Mouse (Mus musculus): ENCODE results near the gene Ciart. TPM values are rescaled to one million over a fixed set of nuclear protein-coding genes. Genes with fewer than 3 reads are reported as not detected.
A peak's percentile ranks its signal among the peaks of the same experiment; 100 is the strongest.
"Not testable (repeated sequence)": the region's sequence is repeated elsewhere in the genome, so short reads cannot be mapped to it uniquely, and the experiment has no call there.

The Ciart gene
- total RNA-seq, 4 experiments from 2014 or later: 3.6 to 12.3 (median 5.9) TPM

DNA sequence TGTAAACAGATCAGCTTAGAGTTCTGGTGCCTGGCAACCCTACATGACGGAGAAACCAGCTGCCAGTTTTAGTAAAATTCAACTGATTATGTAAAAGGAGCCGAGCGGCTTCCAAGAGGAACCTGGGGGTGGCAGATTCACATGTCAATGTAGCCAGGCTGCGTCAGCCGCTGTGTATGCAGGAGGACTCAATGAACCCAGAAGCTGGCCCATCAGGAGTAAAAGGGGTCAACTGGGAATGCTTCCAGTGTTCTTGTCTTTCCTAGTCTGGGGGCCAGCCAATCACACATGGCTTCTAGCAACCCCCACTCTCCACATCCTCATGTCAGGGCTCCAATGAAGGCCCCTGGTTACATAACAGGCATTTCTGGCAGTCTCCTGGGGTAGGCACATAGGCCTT is 17.0 kb downstream of the Ciart start:
- DNase-seq: no peak

DNA sequence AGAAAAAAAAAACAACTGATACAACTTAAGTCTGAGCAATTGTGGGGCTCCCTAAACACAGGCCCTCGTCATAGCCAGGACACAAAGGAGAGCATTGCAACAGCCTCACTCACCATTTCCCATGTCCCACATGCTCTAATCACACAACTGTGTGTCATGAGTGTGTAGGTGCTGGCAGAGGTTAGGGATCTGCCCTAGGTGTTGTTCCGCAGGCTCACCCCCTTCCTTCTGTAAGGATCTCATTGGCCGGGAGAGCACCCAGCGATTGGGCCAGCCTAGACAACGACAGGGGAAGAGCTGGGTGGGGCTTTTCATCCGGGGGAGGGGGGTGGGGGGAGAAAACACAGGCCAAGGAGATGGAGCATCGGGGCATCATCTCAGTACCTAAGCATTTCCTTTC is 18.5 kb downstream of the Ciart start:
- no peak for DNase-seq

DNA sequence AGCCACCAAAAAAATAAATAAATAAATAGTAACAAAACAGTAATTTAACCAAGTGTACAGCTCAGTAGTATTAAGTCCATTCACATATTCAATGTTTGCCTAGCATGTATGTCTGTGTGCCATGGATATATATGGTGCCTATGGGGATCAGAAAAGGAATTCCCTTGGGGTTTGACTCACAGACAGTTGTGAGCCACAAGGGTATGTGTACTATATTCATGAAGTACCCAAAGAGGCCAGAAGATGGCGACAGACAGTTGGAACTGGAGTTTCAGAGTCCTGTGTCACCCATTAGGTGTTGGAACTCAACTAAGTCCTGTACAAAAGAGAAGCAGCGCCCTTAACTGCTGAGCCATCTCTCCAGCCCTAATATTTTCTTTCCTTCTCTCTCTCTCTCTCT is 20.3 kb downstream of the Ciart start:
- DNase-seq: peak; percentile 48

DNA sequence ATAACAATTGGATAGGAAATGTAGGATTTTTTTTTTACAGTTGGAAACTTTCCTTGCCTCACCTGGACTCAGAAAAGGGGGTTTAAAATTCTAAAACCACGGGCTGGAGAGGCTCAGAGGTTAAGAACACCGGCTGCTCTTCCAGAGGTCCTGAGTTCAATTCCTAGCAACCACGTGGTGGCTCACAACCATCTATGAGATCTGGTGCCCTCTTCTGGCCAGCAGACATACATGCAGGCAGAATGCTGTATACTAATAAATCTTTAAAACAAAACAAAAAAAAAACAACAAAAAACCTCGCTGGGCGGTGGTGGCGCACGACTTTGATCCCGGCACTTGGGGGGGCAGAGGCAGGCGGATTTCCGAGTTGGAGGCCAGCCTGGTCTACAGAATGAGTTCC is 20.8 kb downstream of the Ciart start:
- no peak for DNase-seq

DNA sequence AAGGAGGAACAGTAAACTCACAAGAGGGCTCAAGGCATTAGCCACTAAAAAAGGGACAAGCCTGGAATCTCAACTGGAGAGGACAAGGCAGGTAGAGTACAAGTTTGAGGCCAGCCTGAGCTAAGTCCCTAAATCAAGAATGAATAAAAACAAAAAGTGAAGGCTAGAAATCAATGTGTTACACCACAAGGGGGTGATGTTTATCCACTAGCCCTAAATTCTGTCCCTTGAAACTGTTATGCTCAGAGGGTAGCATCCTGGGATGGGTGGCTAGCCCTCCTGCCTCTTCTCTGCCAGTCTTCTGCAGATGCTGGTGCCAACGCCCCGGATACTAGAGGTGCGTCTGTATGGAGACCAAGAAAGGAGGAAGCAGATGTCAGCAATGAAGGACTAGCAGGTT is 21.7 kb downstream of the Ciart start:
- no peak for DNase-seq

DNA sequence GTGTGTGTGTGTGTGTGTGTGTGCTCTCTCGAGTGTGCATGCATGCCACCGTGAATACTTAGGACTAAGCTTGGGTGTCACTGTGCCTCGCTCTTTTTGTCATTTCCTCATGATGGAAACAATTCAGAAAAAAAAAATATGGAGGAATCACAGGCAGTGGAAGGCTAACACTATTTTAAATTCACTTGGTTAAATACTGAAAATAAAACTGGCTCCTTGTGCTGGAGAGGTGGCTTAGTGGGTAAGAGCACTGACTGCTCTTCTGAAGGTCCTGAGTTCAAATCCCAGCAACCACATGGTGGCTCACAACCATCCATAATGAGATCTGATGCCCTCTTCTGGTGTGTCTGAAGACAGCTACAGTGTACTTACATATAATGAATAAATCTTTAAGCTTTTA is 23.8 kb downstream of the Ciart start:
- not testable (repeated sequence) for DNase-seq

DNA sequence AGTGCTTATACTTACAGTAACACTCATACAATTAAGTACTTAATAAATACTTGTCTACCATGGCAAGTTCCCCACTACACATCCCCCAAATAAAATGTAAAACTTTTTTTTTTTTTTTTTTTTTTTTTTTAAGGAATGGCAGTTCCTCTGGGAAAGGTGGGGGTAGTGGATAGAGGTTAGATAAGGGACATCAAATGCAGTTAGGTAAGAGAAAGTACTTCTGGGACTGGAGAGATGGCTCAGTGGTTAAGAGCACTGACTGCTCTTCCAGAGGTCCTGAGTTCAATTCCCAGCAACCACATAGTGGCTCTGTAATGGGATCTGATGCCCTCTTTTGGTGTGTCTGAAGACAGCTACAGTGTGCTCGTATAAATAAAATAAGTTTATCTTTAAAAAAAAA is 25.0 kb downstream of the Ciart start:
- DNase-seq: not testable (repeated sequence)

DNA sequence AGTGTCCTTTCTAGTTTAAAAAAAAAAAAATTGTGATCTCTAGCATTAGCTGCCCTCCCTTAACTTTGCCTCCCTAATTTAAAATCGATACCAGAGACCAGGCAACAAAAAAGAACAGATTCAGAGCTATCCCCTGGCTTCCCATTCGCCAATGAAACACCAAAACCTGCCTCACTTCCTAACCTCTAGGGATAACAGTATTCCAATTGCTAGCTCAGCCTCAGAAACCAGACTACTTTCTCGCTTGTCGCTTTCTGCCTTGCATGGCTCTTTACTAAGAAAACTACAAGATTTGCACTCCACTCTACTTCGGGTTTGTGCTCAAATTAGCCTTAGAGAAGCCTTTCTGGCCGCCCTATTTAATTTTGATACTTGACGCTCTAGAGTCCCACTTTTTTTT is 25.9 kb downstream of the Ciart start:
- no peak for DNase-seq

DNA sequence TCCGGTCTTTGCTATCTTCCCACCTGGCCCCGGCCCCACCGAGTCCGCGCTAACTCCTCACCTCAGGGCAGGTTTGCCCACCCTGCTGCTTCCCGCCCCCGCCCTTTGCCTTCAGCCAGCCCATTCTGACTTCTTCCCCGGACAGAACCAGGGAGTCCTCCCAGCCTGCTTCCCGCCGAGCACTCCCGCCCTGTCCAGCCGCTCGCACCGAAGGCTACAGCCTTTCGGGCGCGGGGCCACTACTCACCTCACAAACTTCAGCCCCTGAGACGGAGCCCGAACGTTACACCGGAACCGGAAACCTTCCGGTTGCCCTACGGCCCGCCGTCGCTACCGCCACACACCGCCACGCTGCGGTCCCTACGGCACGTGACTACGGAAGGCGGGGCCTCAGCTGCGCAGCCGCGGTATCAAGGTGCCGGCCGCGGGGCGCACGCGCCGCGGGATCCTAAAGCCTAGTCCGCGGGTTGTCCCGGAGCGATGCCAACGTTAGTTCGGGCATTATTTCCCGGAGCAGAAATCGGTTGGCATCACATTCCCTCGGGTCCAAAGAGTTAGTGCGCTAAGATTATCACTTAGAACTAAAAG is 26.5 kb downstream of the Ciart start, which contains the start of gene Prpf3:
Gene Prpf3, minus strand, starts transcription at position 384 of the 588 bp plus-strand sequence.
- DNase-seq: peak; percentile 92

DNA sequence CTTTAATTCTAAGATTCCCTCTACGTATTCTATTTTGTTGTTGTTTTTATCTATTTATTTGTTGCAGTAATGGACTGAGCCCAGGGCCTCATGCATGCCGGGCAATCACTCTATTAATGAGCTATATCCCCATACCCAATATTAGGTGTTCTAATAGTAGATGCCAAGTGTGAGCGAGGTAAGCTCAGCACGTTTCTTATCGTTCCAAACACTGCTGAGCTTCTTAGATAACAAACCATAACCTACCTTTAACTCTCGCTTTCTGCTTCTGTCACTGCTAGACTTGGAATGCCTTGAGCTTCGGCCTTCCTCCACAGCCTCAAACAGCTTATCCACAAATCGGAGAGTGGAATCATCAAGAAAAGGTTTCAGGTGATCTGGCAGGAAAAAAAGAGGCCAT is 30.7 kb downstream of the Ciart start:
- DNase-seq: no peak

DNA sequence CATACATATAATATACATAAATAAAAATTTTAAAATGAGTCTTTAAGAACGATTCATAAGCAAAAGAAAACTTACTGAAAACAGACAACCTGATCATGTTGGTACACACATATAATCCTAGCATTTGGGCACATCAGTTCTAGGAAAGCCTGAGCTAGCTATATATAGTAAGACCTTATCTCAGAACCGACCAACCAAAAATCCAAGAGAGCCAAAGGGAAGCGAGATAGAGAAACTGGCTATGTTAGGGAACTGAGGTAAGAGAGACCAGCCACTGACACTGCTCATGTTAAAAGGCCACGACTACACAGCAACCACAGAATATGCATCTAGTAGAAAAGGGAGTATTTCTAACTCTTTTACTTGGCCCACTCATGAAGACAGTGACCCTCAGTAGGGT is 31.4 kb downstream of the Ciart start:
- no peak for DNase-seq

DNA sequence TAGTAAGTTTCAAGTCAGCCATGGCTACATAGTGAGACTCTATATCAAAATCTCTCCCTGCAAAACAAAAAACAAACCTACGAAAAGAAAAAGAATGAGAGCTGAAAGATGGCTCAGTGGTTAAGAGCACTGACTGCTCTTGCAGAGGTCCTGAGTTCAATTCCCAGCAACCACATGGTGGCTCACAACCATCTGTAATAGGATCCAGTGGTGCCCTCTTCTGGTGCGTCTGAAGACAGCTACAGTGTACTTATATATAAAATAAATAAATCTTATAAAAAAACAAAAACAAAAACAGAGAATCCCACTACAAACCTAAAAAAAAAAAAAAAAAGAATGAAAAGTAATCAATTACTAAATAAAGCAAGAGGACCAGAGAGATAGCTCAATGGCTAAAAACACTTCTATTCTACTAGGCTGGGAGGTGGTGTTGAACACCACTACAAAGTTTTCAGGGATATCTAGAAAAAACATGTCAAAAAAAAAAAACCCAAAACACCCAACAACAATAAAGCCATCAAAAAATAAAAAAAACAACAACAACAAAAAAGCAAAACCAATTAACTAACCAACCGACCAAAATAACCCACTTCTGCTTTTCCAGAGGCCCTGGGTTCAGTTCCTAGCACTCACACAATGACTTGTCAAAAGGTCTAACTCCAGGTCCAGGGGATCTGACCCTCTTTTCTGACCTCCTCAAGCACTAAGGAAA is 39.4 kb downstream of the Ciart start:
- no peak for DNase-seq

DNA sequence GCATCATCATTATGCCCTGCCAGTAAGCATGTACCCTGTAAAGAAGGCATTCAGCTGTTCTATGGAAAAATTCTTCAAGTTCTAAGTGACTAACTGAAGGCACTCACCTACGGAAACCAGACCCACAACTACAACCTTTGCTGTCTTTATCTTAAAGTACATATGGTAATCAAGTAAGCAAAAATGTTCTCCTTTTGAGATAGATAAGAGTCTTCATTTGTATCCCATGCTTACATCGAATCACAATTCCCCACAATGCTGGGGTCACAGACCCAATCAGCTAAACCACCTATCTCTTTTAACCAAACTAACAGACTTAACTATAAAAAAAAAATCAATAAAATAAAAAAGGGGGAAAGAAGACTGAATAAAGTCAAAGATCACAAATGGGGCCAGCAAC is 42.8 kb downstream of the Ciart start:
- no peak for DNase-seq

DNA sequence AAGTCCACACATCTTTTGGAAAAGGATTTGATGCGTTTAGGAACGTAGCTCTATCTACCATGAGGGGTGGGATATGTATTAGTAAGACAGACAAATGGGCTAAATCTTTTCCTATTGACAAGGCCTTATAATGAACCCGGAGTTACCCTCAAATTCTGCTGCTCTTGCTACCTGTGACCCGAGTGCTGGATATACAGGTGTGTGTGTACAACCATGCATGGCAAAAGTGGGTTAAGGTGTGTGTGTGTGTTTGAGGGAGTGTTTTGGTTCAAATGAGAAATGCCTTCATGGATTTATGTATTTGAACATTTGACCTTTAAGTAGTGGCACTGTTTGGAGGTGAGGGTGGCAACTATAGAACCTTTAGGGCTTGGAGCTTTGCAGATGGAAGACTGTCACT is 53.0 kb downstream of the Ciart start:
- no peak for DNase-seq

Other genes with a start within 250 kb of the Ciart start
- 100 to 1,000 TPM; 177 to 189 (median 179) TPM for gene Mcl1, start 223.5 kb downstream of the Ciart start, total RNA-seq (2022)
- gene Adamtsl4, start 194.3 kb downstream of the Ciart start, total RNA-seq (2022): 10 to 100 TPM in 1 of 4 experiments, 1 to 10 TPM in 3; 4.3 to 10.2 (median 6.4) TPM
- gene Ecm1, start 142.7 kb downstream of the Ciart start, total RNA-seq (2022): 100 to 1,000 TPM; 619 to 722 (median 665) TPM
- 10 to 100 TPM; 62.2 to 74.5 (median 65.2) TPM for gene Tars2, start 122.0 kb downstream of the Ciart start, total RNA-seq (2022)
- 10 to 100 TPM; 57.2 to 70.5 (median 57.7) TPM for gene Rprd2, start 63.4 kb downstream of the Ciart start, total RNA-seq (2022)
- 10 to 100 TPM; 27.8 to 43.0 (median 35.6) TPM for gene Prpf3, start 26.4 kb downstream of the Ciart start, total RNA-seq (2022)
- 100 to 1,000 TPM; 192 to 303 (median 226) TPM for gene Mrps21, start 10.7 kb downstream of the Ciart start, total RNA-seq (2022)
- 10 to 100 TPM in 1 of 4 experiments, 1 to 10 TPM in 3; 8.0 to 10.5 (median 8.8) TPM for gene BC028528, start 9.8 kb upstream of the Ciart start, total RNA-seq (2022)
- 100 to 1,000 TPM; 114 to 155 (median 121) TPM for gene Aph1a, start 11.7 kb upstream of the Ciart start, total RNA-seq (2022)
- gene Car14, start 22.4 kb upstream of the Ciart start, total RNA-seq (2022): 1 to 10 TPM in 1 of 4 experiments, under 1 TPM in 2, not detected in 1; 0.22 to 2.4 (median 0.55) TPM
- 10 to 100 TPM; 83.8 to 94.0 (median 88.4) TPM for gene Anp32e, start 47.0 kb upstream of the Ciart start, total RNA-seq (2022)
- 10 to 100 TPM; 16.8 to 33.6 (median 28.7) TPM for gene Plekho1, start 113.8 kb upstream of the Ciart start, total RNA-seq (2022)
- gene Vps45, start 176.2 kb upstream of the Ciart start, total RNA-seq (2022): 10 to 100 TPM; 29.7 to 49.0 (median 34.9) TPM
- gene Otud7b, start 222.3 kb upstream of the Ciart start, total RNA-seq (2022): 10 to 100 TPM; 37.8 to 55.2 (median 47.2) TPM

Measured in adrenal gland, adult 8-10 months (tissue).